Mouse (Mus musculus) thymus, adult 2 months (tissue): Measurements from ENCODE around the gene Fbxo28. TPM values are rescaled to one million over a fixed set of nuclear protein-coding genes. Genes with fewer than 3 reads are reported as not detected.

ENCODE experiments used
- DNase-seq: peaks from one replicate; pipeline ENCODE4 v3.0.0; 2021
- H3K27ac ChIP-seq: fragments of 200-500 bp; 2 replicates; pipeline ENCODE4 v1.5.1; 2012; ENCODE audit warnings: low read length, control low read depth; ENCODE audit not compliant: control insufficient read depth, insufficient read depth
- H3K27me3 ChIP-seq: fragments of 200-500 bp; 2 replicates; pipeline ENCODE4 v1.6.1; 2012; ENCODE audit warnings: mild to moderate bottlenecking, low read length, moderate library complexity, mixed read lengths; ENCODE audit not compliant: control insufficient read depth, insufficient read depth
- H3K36me3 ChIP-seq: fragments of 200-500 bp; 2 replicates; pipeline ENCODE4 v1.6.1; 2012; ENCODE audit warnings: mild to moderate bottlenecking, low read length, moderate library complexity; ENCODE audit not compliant: control insufficient read depth, insufficient read depth
- H3K4me1 ChIP-seq: fragments of 200-500 bp; replicated peaks from 2 replicates; pipeline ENCODE4 v1.6.1; 2012; ENCODE audit warnings: low read length; ENCODE audit not compliant: control insufficient read depth, insufficient read depth
- H3K4me3 ChIP-seq: fragments of 200-500 bp; 2 replicates; pipeline ENCODE4 v1.5.1; 2012; ENCODE audit warnings: mild to moderate bottlenecking, low read length, control low read depth, moderate library complexity; ENCODE audit not compliant: control insufficient read depth, insufficient read depth
- CTCF ChIP-seq: fragments of 200-500 bp; IDR thresholded peaks from 2 replicates; pipeline ENCODE4 v1.5.1; 2012; ENCODE audit warnings: mild to moderate bottlenecking, control low read depth, low read length, moderate library complexity, borderline replicate concordance; ENCODE audit not compliant: control insufficient read depth, poor library complexity, insufficient read depth; ENCODE audit errors: extremely low read depth
- POLR2A ChIP-seq: fragments of 200-500 bp; IDR thresholded peaks from 2 replicates; pipeline ENCODE4 v1.6.1; 2012; ENCODE audit warnings: mild to moderate bottlenecking, low read length, control low read depth, moderate library complexity; ENCODE audit not compliant: control insufficient read depth, poor library complexity, insufficient read depth; ENCODE audit errors: extremely low read depth
- WGBS: fragments of 180-500 bp; shearing (Covaris S2); methylation state at CpG from one replicate; pipeline ENCODE4 v1.1.7; 2018; 5-methylcytosine and 5-hydroxymethylcytosine counted together
- polyA plus RNA-seq: library from polyadenylated mRNA; depleted of rRNA; stranded (reverse); fragments of >200 nt; gene quantifications from 2 replicates; pipeline ENCODE4 v1.2.3, GENCODE M21; 2012

The Fbxo28 gene
- polyA plus RNA-seq, 1 experiment: 23.3 TPM

DNA sequence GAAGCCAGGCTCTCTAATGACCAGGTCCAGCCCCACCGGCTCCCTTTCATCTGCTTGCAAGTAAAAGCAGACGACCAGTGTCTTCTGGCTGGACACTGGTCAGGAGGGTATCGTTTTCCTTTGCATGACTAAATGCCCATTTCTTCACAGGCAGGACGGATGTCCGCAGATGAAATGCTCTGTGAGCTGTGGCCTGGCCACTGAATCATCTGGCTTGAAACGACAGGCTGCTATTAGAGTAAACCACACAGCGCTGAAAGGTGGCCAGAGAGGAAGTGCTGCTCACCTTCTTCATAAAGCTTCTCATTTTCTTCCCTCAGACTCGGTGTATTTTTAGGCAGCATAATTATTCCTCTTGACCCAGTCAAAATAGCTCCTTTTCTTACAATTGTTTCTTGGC lies 27.4 kb upstream of the Fbxo28 start:
- H3K27me3 ChIP-seq: no peaks in the 10 kb centered on the region; the same call in 1 of the 2 replicates
- TF ChIP-seq POLR2A (no peak), CTCF (no peak)

DNA sequence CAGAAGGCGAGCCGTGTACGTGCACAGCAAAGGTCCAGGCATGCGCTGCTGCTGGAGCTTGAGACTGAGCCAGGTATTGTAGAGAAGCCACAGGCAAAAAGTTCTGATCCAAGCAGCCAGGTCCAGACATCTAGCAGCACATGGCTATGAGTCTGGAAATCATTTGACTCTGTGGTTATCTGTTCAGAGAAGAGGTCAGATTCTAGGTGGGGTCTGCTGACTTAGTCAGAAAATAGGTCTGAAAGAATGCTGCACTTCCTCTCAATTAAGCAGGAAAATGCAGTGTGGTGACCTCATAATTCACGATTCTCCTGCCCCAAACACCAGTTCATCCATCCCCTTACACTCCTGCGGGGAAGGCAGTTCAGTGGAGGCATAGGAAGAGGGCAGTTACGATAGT lies 26.9 kb upstream of the Fbxo28 start:
- no peak overlapping the region for H3K4me3 ChIP-seq
- TF ChIP-seq CTCF: no peak
- no peak for TF ChIP-seq POLR2A
- peaks cover 16% of the 10 kb centered on the region for H3K4me1 ChIP-seq
- no peak overlapping the region for H3K27ac ChIP-seq
- H3K27me3 ChIP-seq: no peaks in the 10 kb centered on the region; the same call in 1 of the 2 replicates
- no peak for DNase-seq
- WGBS: 71% methylated on average over 7 of the region's 7 CpGs
- no peaks in the 10 kb centered on the region for H3K36me3 ChIP-seq

More for the DNA sequence above, 27.4 kb upstream of the Fbxo28 start:
- Histone ChIP-seq H3K36me3 (no peaks in the 10 kb centered on the region), H3K4me3 (no peak overlapping the region), H3K27ac (no peak overlapping the region), H3K4me1 (peaks cover 12% of the 10 kb centered on the region)
- WGBS: 7% methylated on average over 8 of the region's 8 CpGs
- no peak for DNase-seq

DNA sequence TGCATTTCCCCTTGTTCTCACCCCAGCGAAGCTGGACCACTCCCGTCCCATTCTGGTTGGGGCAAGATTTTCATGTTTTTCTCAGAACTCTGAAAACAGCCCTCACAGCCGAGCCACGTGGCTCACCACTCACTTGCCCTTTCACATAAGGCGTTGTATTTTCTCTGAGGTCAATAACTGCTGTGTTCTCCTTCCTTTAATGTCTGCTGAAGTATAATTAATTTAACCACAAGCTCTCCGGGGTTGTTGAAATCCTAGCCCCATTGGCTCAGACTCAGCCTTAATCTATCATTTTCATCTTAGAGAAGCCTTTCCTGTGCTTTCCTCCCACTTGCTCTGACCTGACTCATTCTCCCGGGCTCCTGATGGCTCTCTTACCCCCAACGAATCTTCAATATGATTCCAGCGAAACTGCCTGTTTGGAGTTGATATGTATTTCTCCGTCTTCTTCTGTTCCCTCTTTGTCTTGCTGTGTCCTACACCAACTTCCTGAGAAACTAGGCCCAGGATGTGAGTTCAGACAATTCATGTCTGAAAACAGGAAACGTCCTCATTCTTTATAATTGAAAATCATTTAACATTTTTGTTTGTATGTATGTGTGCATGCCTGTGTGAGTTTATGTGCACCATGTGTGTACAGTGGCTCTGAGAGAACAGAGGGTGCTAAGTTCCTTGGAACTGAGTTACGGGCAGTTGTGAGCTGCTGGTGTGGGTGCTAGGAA lies 22.4 kb upstream of the Fbxo28 start:
- 24% methylated on average over 12 of the region's 12 CpGs for WGBS
- Histone ChIP-seq H3K4me3 (no peak overlapping the region), H3K4me1 (peaks cover 18% of the 10 kb centered on the region), H3K27ac (peak overlapping the region; percentile 60; the same call in 1 of the 2 replicates), H3K27me3 (no peaks in the 10 kb centered on the region), H3K36me3 (no peaks in the 10 kb centered on the region)
- no peak for DNase-seq
- no peak for TF ChIP-seq POLR2A
- TF ChIP-seq CTCF: no peak

GRCm38 (mm10) chr1:182362703-182363102 lies 21.3 kb upstream of the Fbxo28 start:
- TF ChIP-seq POLR2A: no peak
- TF ChIP-seq CTCF: no peak
- Histone ChIP-seq H3K27ac (no peak overlapping the region), H3K4me1 (peaks cover 18% of the 10 kb centered on the region), H3K36me3 (no peaks in the 10 kb centered on the region), H3K4me3 (no peak overlapping the region), H3K27me3 (no peaks in the 10 kb centered on the region)
- no peak for DNase-seq
- 88% methylated on average over 5 of the region's 5 CpGs for WGBS

- peak; percentile 28 for DNase-seq
- H3K4me3 ChIP-seq: no peak overlapping the region
- WGBS: 5% methylated on average over 1 of the region's 1 CpGs
- H3K36me3 ChIP-seq: no peaks in the 10 kb centered on the region
- no peaks in the 10 kb centered on the region for H3K27me3 ChIP-seq
- no peak for TF ChIP-seq CTCF
- no peak for TF ChIP-seq POLR2A
- peaks cover 19% of the 10 kb centered on the region for H3K4me1 ChIP-seq
- peak overlapping the region; percentile 81 for H3K27ac ChIP-seq
Measured at GRCm38 (mm10) chr1:182358133-182358532, 16.7 kb upstream of the Fbxo28 start.

DNA sequence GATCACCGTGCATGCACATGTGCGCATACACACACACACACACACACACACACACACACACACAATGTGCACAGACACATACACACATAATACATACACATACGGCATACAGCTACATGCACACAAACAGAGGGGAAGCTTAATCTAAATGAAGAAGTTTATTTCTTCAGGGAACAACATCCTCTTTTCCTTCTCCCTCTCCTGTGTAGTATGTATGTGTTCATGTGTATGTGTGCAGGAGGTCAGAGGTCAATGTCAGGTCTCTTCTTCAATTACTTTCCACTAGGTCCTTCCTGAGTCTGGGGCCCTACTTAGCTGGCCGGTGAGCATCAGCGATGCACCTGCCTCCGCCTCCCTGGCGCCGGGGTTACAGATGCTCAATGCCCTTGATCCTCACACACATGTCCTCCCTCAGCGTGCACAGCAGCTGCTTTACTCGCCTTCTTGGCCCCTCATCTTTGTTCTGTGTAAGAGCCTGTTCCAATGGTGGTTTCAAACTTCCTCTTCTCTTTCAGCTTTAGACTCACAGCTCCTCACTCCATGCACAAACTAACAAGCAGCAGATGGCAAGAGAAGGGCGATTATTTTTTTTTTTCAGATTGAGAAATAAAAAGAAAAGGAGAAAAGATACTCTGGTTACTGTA lies 13.2 kb upstream of the Fbxo28 start:
- Histone ChIP-seq H3K27me3 (no peaks in the 10 kb centered on the region), H3K36me3 (no peaks in the 10 kb centered on the region), H3K4me3 (no peak overlapping the region), H3K27ac (peak overlapping the region; percentile 58), H3K4me1 (peaks cover 17% of the 10 kb centered on the region)
- WGBS: 32% methylated on average over 11 of the region's 11 CpGs
- peak; percentile 72 for DNase-seq
- TF ChIP-seq CTCF (no peak), POLR2A (no peak)
